Mouse (Mus musculus) stomach, postnatal 0 days (tissue): ENCODE results near the gene Zkscan5.

ENCODE experiments used
- CTCF ChIP-seq: IDR thresholded peaks from 2 replicates; pipeline ENCODE4 v1.5.1; 2016; ENCODE audit warnings: antibody characterized with exemption, low read depth, mild to moderate bottlenecking, moderate library complexity
- EP300 ChIP-seq: optimal IDR thresholded peaks from 2 replicates; pipeline ENCODE3; 2016; ENCODE audit warnings: antibody characterized with exemption

DNA sequence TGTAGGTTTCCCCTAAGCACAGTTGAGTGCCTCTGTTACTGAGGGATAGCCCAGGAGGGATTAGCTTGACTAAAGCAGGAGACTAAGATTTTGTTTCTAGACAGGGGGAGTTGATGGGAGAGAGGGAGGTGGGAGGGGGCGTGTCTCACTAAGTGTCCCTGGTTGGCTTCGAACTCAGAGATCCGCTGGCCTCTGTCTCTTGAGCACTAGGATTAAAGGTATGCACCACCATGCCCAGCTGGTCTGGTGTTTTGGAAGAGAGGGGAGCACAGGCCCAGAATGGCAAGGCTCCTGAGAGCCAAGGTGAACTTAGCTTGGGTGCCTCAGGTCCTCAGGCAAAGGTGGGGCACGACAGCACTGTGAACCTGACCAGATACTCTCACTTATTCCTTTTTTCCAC lies 7.0 kb downstream of the Zkscan5 start:
- TF ChIP-seq CTCF, result no peak
- no peak for TF ChIP-seq EP300
